Mouse (Mus musculus) limb, embryonic 11.5 days (tissue): ENCODE data around the gene Olfr948. TPM values are rescaled to one million over a fixed set of nuclear protein-coding genes. Genes with fewer than 3 reads are reported as not detected.

ENCODE experiments used
- ATAC-seq: fragments of 200-750 bp; cut with Nextera tagmentation; 2 replicates; pipeline ENCODE4 v1.8.0; 2017; ENCODE audit warnings: low read depth; ENCODE audit not compliant: insufficient number of reproducible peaks, low FRiP score, low TSS enrichment
- DNase-seq: peaks from one replicate; pipeline ENCODE4 v3.0.0-alpha.2; 2015; ENCODE audit warnings: low spot score
- H3K27ac ChIP-seq: fragments of 300-500 bp; sonication (generic); replicated peaks from 2 replicates; pipeline ENCODE4 v1.5.1; 2014; ENCODE audit warnings: low read depth, mild to moderate bottlenecking, low read length
- H3K27me3 ChIP-seq: fragments of 300-500 bp; sonication (generic); 2 replicates; pipeline ENCODE4 v1.6.1; 2014; ENCODE audit warnings: mild to moderate bottlenecking, low read length, mixed read lengths; ENCODE audit not compliant: control insufficient read depth, insufficient read depth
- H3K36me3 ChIP-seq: fragments of 300-500 bp; sonication (generic); 2 replicates; pipeline ENCODE4 v1.6.1; 2014; ENCODE audit warnings: mild to moderate bottlenecking, low read length, moderate library complexity, mixed read lengths; ENCODE audit not compliant: control insufficient read depth, insufficient read depth
- H3K4me1 ChIP-seq: fragments of 300-500 bp; sonication (generic); 2 replicates; pipeline ENCODE4 v1.6.1; 2014; ENCODE audit warnings: low read length, mixed read lengths; ENCODE audit not compliant: control insufficient read depth, insufficient read depth
- H3K4me2 ChIP-seq: fragments of 300-500 bp; sonication (generic); 2 replicates; pipeline ENCODE4 v1.6.1; 2014; ENCODE audit warnings: low read depth, mild to moderate bottlenecking, moderate library complexity; ENCODE audit not compliant: severe bottlenecking
- H3K4me3 ChIP-seq: fragments of 300-500 bp; sonication (generic); 2 replicates; pipeline ENCODE4 v1.5.1; 2014; ENCODE audit warnings: low read depth, low read length
- H3K9ac ChIP-seq: fragments of 300-500 bp; sonication (generic); 2 replicates; pipeline ENCODE4 v1.6.1; 2014; ENCODE audit warnings: mild to moderate bottlenecking, low read length
- H3K9me3 ChIP-seq: fragments of 300-500 bp; sonication (generic); 2 replicates; pipeline ENCODE4 v1.6.1; 2016; ENCODE audit warnings: low read length; ENCODE audit not compliant: control insufficient read depth
- WGBS: fragments of 180-500 bp; shearing (Covaris S2); extraction: QIAGEN DNeasy Blood & Tissue Kit; methylation state at CpG from one replicate; pipeline ENCODE4 v1.1.7; 2014; 5-methylcytosine and 5-hydroxymethylcytosine counted together
- polyA plus RNA-seq: library from polyadenylated mRNA; unstranded; fragments of >200 nt; fragmentation: Nextera tagmentation; extraction: Ambion mirVana; gene quantifications from 2 replicates; pipeline ENCODE4 v1.2.1, GENCODE M21; 2014

The Olfr948 gene
- polyA plus RNA-seq, result not detected in 2 replicates

DNA sequence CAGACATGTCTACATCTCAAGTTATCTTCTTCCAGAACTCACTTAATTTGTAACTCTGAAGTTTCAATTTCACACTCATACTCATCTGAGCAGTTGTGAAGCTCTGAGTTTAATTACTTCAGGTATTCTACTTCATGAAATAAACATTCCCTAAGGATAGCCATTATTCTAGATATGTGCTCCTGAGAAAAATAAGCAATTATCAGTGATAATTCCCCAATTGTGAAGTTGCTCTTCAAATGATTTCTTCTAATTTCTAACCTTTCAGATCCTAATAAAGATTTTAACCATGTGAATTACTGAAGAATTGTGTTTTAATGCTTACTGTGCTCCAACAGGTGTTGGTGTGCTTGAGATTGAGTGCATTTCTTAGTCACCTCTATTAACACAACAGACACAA lies at the start of gene Olfr948:
Gene Olfr948, minus strand, starts transcription at position 101 of the 400 bp plus-strand sequence.
- Histone ChIP-seq H3K9ac (no peak within 1 kb of the TSS), H3K4me1 (no peaks in the 10 kb centered on the region), H3K27me3 (no peaks in the 10 kb centered on the region), H3K36me3 (no peaks in the 10 kb centered on the region), H3K9me3 (no peaks in the 10 kb centered on the region; the same call in 1 of the 2 replicates), H3K4me2 (no peak within 1 kb of the TSS), H3K4me3 (no peak within 1 kb of the TSS), H3K27ac (no peak within 1 kb of the TSS)
- DNase-seq, result no peak
- no peak for ATAC-seq

DNA sequence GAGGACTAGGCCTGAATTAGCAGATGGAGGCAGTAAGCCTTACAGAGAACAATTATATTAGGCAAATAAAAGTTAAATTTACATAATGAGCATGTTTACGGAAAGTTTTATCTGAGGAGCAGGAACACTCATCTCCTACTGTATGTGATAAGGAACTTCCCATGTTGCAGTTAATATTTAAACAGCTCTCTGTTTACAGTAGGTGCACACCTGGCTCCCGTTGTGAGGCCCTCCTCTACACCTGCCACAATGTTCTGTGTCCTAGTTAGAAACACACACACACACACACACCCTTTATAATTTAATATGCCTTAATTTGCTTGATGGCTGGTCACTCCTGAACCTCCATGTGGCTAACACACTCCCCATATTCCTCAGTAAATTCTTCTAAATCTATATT lies 38.7 kb downstream of the Olfr948 start:
- H3K9me3 ChIP-seq, result no peaks in the 10 kb centered on the region
- H3K4me2 ChIP-seq, result no peak overlapping the region
- DNase-seq (no peak), ATAC-seq (no peak)
- H3K27me3 ChIP-seq, result no peaks in the 10 kb centered on the region
- no peaks in the 10 kb centered on the region for H3K36me3 ChIP-seq
- WGBS, result 84% methylated on average over 2 of the region's 2 CpGs
- no peak overlapping the region for H3K9ac ChIP-seq
- no peak overlapping the region for H3K4me3 ChIP-seq
- no peak overlapping the region for H3K27ac ChIP-seq
- H3K4me1 ChIP-seq, result no peaks in the 10 kb centered on the region

DNA sequence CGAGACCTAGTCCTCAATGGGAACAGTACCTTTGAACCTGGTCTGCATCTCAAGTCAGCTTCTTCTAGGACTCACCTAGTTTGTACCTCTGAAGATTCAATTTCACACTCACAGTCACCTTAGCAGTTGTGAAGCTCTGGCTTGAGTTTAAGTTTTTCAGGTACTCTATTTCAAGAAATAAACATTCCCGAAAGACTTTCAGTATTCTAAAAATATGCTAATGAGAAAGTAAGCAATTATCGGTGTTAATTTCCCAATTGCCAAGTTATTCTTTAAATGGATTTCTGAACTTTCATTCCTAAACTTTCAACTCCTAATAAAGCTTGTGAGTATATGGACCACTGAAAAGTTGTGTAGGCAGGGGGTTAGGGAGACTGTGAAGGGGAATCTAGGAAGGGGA lies 49.1 kb downstream of the Olfr948 start, which contains the start of gene Olfr945:
Gene Olfr945, minus strand, starts transcription at position 101 of the 400 bp plus-strand sequence.
- 86% methylated on average over 3 of the region's 3 CpGs for WGBS
- Histone ChIP-seq H3K27ac (no peak within 1 kb of the TSS), H3K4me3 (no peak within 1 kb of the TSS), H3K9ac (no peak within 1 kb of the TSS), H3K4me1 (no peaks in the 10 kb centered on the region), H3K27me3 (no peaks in the 10 kb centered on the region), H3K36me3 (no peaks in the 10 kb centered on the region), H3K9me3 (no peaks in the 10 kb centered on the region), H3K4me2 (no peak within 1 kb of the TSS)
- ATAC-seq (no peak), DNase-seq (no peak)

Other genes with a start within 250 kb of the Olfr948 start
- gene Olfr938, start 247.2 kb downstream of the Olfr948 start, polyA plus RNA-seq, result not detected in 2 replicates
- gene Olfr27, start 197.9 kb downstream of the Olfr948 start, polyA plus RNA-seq, result not detected in 2 replicates
- not detected in 2 replicates for gene Olfr943, start 159.7 kb downstream of the Olfr948 start, polyA plus RNA-seq
- gene Olfr944, start 124.1 kb downstream of the Olfr948 start, polyA plus RNA-seq, result not detected in 2 replicates
- gene Olfr1537, start 76.1 kb downstream of the Olfr948 start, polyA plus RNA-seq, result not detected in 2 replicates
- not detected in 2 replicates for gene Olfr945, start 49.2 kb downstream of the Olfr948 start, polyA plus RNA-seq
- not detected in 2 replicates for gene Olfr951, start 61.4 kb upstream of the Olfr948 start, polyA plus RNA-seq
- not detected in 2 replicates for gene Olfr952, start 101.1 kb upstream of the Olfr948 start, polyA plus RNA-seq
- gene Olfr954, start 130.7 kb upstream of the Olfr948 start, polyA plus RNA-seq, result not detected in 2 replicates
- gene Olfr955, start 145.9 kb upstream of the Olfr948 start, polyA plus RNA-seq, result not detected in 2 replicates
- not detected in 2 replicates for gene Olfr44, start 167.9 kb upstream of the Olfr948 start, polyA plus RNA-seq
- not detected in 2 replicates for gene Olfr957, start 189.8 kb upstream of the Olfr948 start, polyA plus RNA-seq
- not detected in 2 replicates for gene Olfr958, start 228.0 kb upstream of the Olfr948 start, polyA plus RNA-seq
- gene Olfr959, start 249.5 kb upstream of the Olfr948 start, polyA plus RNA-seq, result not detected in 2 replicates